Mouse (Mus musculus) kidney, postnatal 36 days (tissue): ENCODE measurements around the gene Pom121.

Source experiments
- DNase-seq, 2 experiments: peaks; one replicate each; pipeline ENCODE4 v3.0.0; 2021 to 2022; ENCODE audit warnings: mixed read lengths in 2 of 2

The Pom121 gene

GRCm38 (mm10) chr5:135368312-135368711 is 26.0 kb downstream of the Pom121 start:
- no peak for DNase-seq

GRCm38 (mm10) chr5:135367841-135368240 is 26.5 kb downstream of the Pom121 start:
- DNase-seq = peak in 1 of 2 experiments; percentile 25

GRCm38 (mm10) chr5:135363540-135363939 is 30.8 kb downstream of the Pom121 start:
- peak; percentile 18 to 49 for DNase-seq

- DNase-seq = no peak
Measured at GRCm38 (mm10) chr5:135362572-135362971, 31.8 kb downstream of the Pom121 start.

- DNase-seq = no peak
Measured at GRCm38 (mm10) chr5:135359772-135360171, 34.6 kb downstream of the Pom121 start.

GRCm38 (mm10) chr5:135357556-135357955 is 36.8 kb downstream of the Pom121 start:
- DNase-seq = peak; percentile 12 to 36

GRCm38 (mm10) chr5:135356090-135356489 is 38.3 kb downstream of the Pom121 start:
- peak in 1 of 2 experiments; percentile 31 for DNase-seq

- peak in 1 of 2 experiments; percentile 33 for DNase-seq
Measured at GRCm38 (mm10) chr5:135353564-135353963, 40.8 kb downstream of the Pom121 start.

GRCm38 (mm10) chr5:135352995-135353394 is 41.4 kb downstream of the Pom121 start, which contains the start of gene Trim50:
Gene Trim50, plus strand, starts transcription at chr5:135353295.
- DNase-seq = no peak

- no peak for DNase-seq
Measured at GRCm38 (mm10) chr5:135351606-135352005, 42.7 kb downstream of the Pom121 start.

- no peak for DNase-seq
Measured at GRCm38 (mm10) chr5:135349862-135350261, 44.5 kb downstream of the Pom121 start, which contains the start of gene Fkbp6. Gene Fkbp6, minus strand, starts transcription at chr5:135350044.

- DNase-seq = no peak
Measured at GRCm38 (mm10) chr5:135347511-135348011, 46.8 kb downstream of the Pom121 start.

- no peak for DNase-seq
Measured at GRCm38 (mm10) chr5:135346430-135346829, 47.9 kb downstream of the Pom121 start.

- peak in 1 of 2 experiments; percentile 27 for DNase-seq
Measured at GRCm38 (mm10) chr5:135345989-135346388, 48.4 kb downstream of the Pom121 start.

- peak; percentile 17 to 42 for DNase-seq
Measured at GRCm38 (mm10) chr5:135337575-135337974, 56.8 kb downstream of the Pom121 start.

GRCm38 (mm10) chr5:135331161-135331560 is 63.2 kb downstream of the Pom121 start:
- peak in 1 of 2 experiments; percentile 31 for DNase-seq

- DNase-seq = no peak
Measured at GRCm38 (mm10) chr5:135330201-135330600, 64.1 kb downstream of the Pom121 start.

GRCm38 (mm10) chr5:135329471-135329870 is 64.9 kb downstream of the Pom121 start:
- no peak for DNase-seq
